Mouse (Mus musculus): ENCODE measurements around the gene Ms4a10. TPM values are rescaled to one million over a fixed set of nuclear protein-coding genes. Genes with fewer than 3 reads are reported as not detected.

Ms4a10 gene
- not detected in 4 replicates for total RNA-seq (2023)

GRCm38 (mm10) chr19:10974238-10974865, at the start of gene Ms4a10:
Ms4a10 (minus strand) TSS chr19:10974670.

GRCm38 (mm10) chr19:11017891-11018290, 43.4 kb upstream of the Ms4a10 start, which contains the start of gene Ms4a18:
Ms4a18 (minus strand) TSS chr19:11018031.

GRCm38 (mm10) chr19:10993150-10993549, 18.7 kb upstream of the Ms4a10 start, which contains the start of gene Ms4a15:
Ms4a15 (minus strand) TSS chr19:10993250.

GRCm38 (mm10) chr19:10949112-10949511, 25.4 kb downstream of the Ms4a10 start, which contains the start of gene Ccdc86:
Ccdc86 (minus strand) TSS chr19:10949266.

GRCm38 (mm10) chr19:10937110-10937563, 37.3 kb downstream of the Ms4a10 start, which contains the start of gene Ptgdr2:
Ptgdr2 (plus strand) TSS chr19:10937160.

GRCm38 (mm10) chr19:10920532-10920931, 53.9 kb downstream of the Ms4a10 start, which contains the start of gene Zp1:
Zp1 (minus strand) TSS chr19:10920632.

Other genes with a start within 250 kb of the Ms4a10 start
- 1.2 to 3.2 TPM (median 1.6 TPM) in 4 replicates for gene Cd5, start 235.7 kb downstream of the Ms4a10 start, total RNA-seq (2023)
- gene Cd6, start 144.6 kb downstream of the Ms4a10 start, total RNA-seq (2023) = 0.24 to 0.73 TPM in 2 of 4 replicates, not detected in the others
- 30.3 to 56.1 TPM (median 39.7 TPM) in 4 replicates for gene Slc15a3, start 134.9 kb downstream of the Ms4a10 start, total RNA-seq (2023)
- gene Tmem132a, start 104.7 kb downstream of the Ms4a10 start, total RNA-seq (2023) = 0.28 to 2.0 TPM (median 0.51 TPM) in 4 replicates
- 24.4 to 29.2 TPM (median 25.2 TPM) in 4 replicates for gene Tmem109, start 92.7 kb downstream of the Ms4a10 start, total RNA-seq (2023)
- 107 to 138 TPM (median 121 TPM) in 4 replicates for gene Prpf19, start 79.4 kb downstream of the Ms4a10 start, total RNA-seq (2023)
- gene Zp1, start 54.0 kb downstream of the Ms4a10 start, total RNA-seq (2023) = not detected in 4 replicates
- gene Ptgdr2, start 37.5 kb downstream of the Ms4a10 start, total RNA-seq (2023) = not detected in 4 replicates
- gene Ccdc86, start 25.4 kb downstream of the Ms4a10 start, total RNA-seq (2023) = 42.0 to 48.4 TPM (median 45.5 TPM) in 4 replicates
- gene Ms4a15, start 18.6 kb upstream of the Ms4a10 start, total RNA-seq (2023) = not detected in 4 replicates
- not detected in 4 replicates for gene Ms4a18, start 43.4 kb upstream of the Ms4a10 start, total RNA-seq (2023)
- gene Ms4a8a, start 106.4 kb upstream of the Ms4a10 start, total RNA-seq (2023) = 0.75 to 0.85 TPM in 2 of 4 replicates, not detected in the others
- 0.21 TPM in 1 of 4 replicates, not detected in the others for gene 1700017D01Rik, start 156.2 kb upstream of the Ms4a10 start, total RNA-seq (2023)
- gene 1700025F22Rik, start 190.7 kb upstream of the Ms4a10 start, total RNA-seq (2023) = not detected in 4 replicates
- not detected in 4 replicates for gene Ms4a13, start 222.1 kb upstream of the Ms4a10 start, total RNA-seq (2023)